12 mouse cellular contexts compared by ENCODE assay signal in genomic region chr2:101733564-101733963, GRCm38 (mm10). TPM values are rescaled to one million over a fixed set of nuclear protein-coding genes. Genes with fewer than 3 reads are reported as not detected.
DNase-seq lines count a peak whose midpoint lies in the region; ATAC-seq and TF ChIP-seq lines count a peak whose summit lies in the region.
"Had no signal": no experiment of that assay in that cellular context is flagged by ENCODE, and none has a peak within 500 bp of the region (broad histone marks: within the 10 kb centered on the region; RNA-seq: fewer than 3 reads in every experiment).

No protein-coding gene starts in this region.

- H3K27me3 ChIP-seq in kidney, adult 2 months (replicated peaks; ENCODE audit: control insufficient read depth, insufficient read depth, low read length): no peaks in the 10 kb centered on the region
- H3K27me3 ChIP-seq in kidney, embryonic 15.5 days: no peaks in the 10 kb centered on the region
- no peaks in the 10 kb centered on the region for H3K27me3 ChIP-seq in heart, postnatal 0 days (ENCODE audit: control insufficient read depth, insufficient read depth, low read length)
- H3K27me3 ChIP-seq: hindbrain, embryonic 12.5 days had no signal

- H3K9ac ChIP-seq in kidney, embryonic 15.5 days: no peak overlapping the region
- H3K9ac ChIP-seq in heart, postnatal 0 days (replicated peaks; ENCODE audit: low read depth, low read length): no peak overlapping the region
- H3K9ac ChIP-seq: hindbrain, embryonic 12.5 days had no signal

- no peak for ATAC-seq in kidney, embryonic 15.5 days (replicated peaks; ENCODE audit: low FRiP score)
- peak; percentile 51; the same call in 1 of the 2 replicates for ATAC-seq in heart, postnatal 0 days (ENCODE audit: insufficient read depth, low read depth)
- no peak for ATAC-seq in CD4-positive, CD25-positive, alpha-beta regulatory T cell, adult 4 months

- H3K27ac ChIP-seq in kidney, adult 2 months (ENCODE audit: insufficient read depth, low read depth, low read length): peak overlapping the region; percentile 49; the same call in 1 of the 2 replicates
- no peak overlapping the region for H3K27ac ChIP-seq in kidney, embryonic 15.5 days
- H3K27ac ChIP-seq in heart, postnatal 0 days (ENCODE audit: low read depth): no peak overlapping the region
- H3K27ac ChIP-seq: hindbrain, embryonic 12.5 days had no signal

- no peak for TF ChIP-seq EP300 in heart, postnatal 0 days (IDR thresholded peaks at IDR 0.05; ENCODE audit: low read depth)

- no peak overlapping the region for H3K4me2 ChIP-seq in kidney, embryonic 15.5 days
- H3K4me2 ChIP-seq in heart, postnatal 0 days (ENCODE audit: low read depth, low read length): no peak overlapping the region
- H3K4me2 ChIP-seq: hindbrain, embryonic 12.5 days; midbrain, embryonic 11.5 days had no signal

- DNase-seq in kidney, adult 2 months: peak; percentile 83
- peak; percentile 58 for DNase-seq in MN1 (ENCODE audit: low spot score)
- no peak for DNase-seq in heart, postnatal 0 days (ENCODE audit: low spot score)
- peak; percentile 85 for DNase-seq in lung, postnatal 10 days
- DNase-seq in embryo, embryonic 10 days (ENCODE audit: low spot score): no peak
- no peak for DNase-seq in natural killer cell, adult 2 months (ENCODE audit: low spot score in 2 of 2)
- DNase-seq: adrenal gland, adult 8-10 months; cerebellum, postnatal 25 days had no signal

- no peak overlapping the region for H3K4me3 ChIP-seq in kidney, adult 2 months (ENCODE audit: insufficient read depth, low read depth, low read length)
- H3K4me3 ChIP-seq in kidney, embryonic 15.5 days (replicated peaks): no peak overlapping the region
- no peak overlapping the region for H3K4me3 ChIP-seq in heart, postnatal 0 days (ENCODE audit: low read depth, low read length)
- H3K4me3 ChIP-seq: hindbrain, embryonic 12.5 days had no signal

- H3K4me1 ChIP-seq in kidney, adult 2 months (ENCODE audit: control insufficient read depth, insufficient read depth, low read length): no peaks in the 10 kb centered on the region
- no peaks in the 10 kb centered on the region for H3K4me1 ChIP-seq in kidney, embryonic 15.5 days
- H3K4me1 ChIP-seq in heart, postnatal 0 days (ENCODE audit: control insufficient read depth, insufficient read depth): no peaks in the 10 kb centered on the region
- H3K4me1 ChIP-seq: hindbrain, embryonic 12.5 days had no signal

- no peaks in the 10 kb centered on the region for H3K36me3 ChIP-seq in kidney, adult 2 months (ENCODE audit: control insufficient read depth, insufficient read depth, low read length)
- H3K36me3 ChIP-seq in kidney, embryonic 15.5 days: peaks cover 88% of the 10 kb centered on the region
- no peaks in the 10 kb centered on the region for H3K36me3 ChIP-seq in heart, postnatal 0 days (replicated peaks; ENCODE audit: control insufficient read depth, insufficient read depth, low read length)
- H3K36me3 ChIP-seq: hindbrain, embryonic 12.5 days had no signal

- TF ChIP-seq POLR2A in kidney, adult 2 months (IDR thresholded peaks at IDR 0.05; ENCODE audit: low read depth, low read length): no peak

- 56% methylated on average over 3 of the region's 3 CpGs for WGBS in kidney, adult 2 months
- WGBS in kidney, embryonic 15.5 days: 62% methylated on average over 3 of the region's 3 CpGs
- 63% methylated on average over 3 of the region's 3 CpGs for WGBS in heart, postnatal 0 days

- TF ChIP-seq CTCF in kidney, adult 2 months (conservative IDR thresholded peaks at IDR 0.05; ENCODE audit: insufficient read depth, insufficient read length, low read depth, low read length): no peak
- no peak for TF ChIP-seq CTCF in heart, postnatal 0 days (IDR thresholded peaks at IDR 0.05; ENCODE audit: low read depth)

- H3K9me3 ChIP-seq in kidney, embryonic 15.5 days (replicated peaks): no peaks in the 10 kb centered on the region
- H3K9me3 ChIP-seq in heart, postnatal 0 days (replicated peaks; ENCODE audit: control insufficient read depth, low read length): no peaks in the 10 kb centered on the region
- H3K9me3 ChIP-seq: hindbrain, embryonic 12.5 days had no signal

RNA-seq across cellular contexts. Expression of gene Traf6, which starts 55.3 kb away (rescaled TPM):
- polyA plus RNA-seq in kidney, adult 2 months (2012; rRNA removed): 10.6 and 10.8 TPM in 2 replicates
- 10.8 and 11.0 TPM in 2 replicates for polyA plus RNA-seq in kidney, embryonic 15.5 days (2015; fragmentation: Nextera tagmentation; extraction: Ambion mirVana)
- 13.9 and 24.2 TPM in 2 replicates for total RNA-seq in heart, postnatal 0 days (2014; rRNA removed; ENCODE audit: low replicate concordance)
- 2.8 and 3.3 TPM in 2 replicates for polyA plus RNA-seq in heart, postnatal 0 days (2015; fragmentation: Nextera tagmentation; extraction: Ambion mirVana)
- polyA plus RNA-seq in CD4-positive, CD25-positive, alpha-beta regulatory T cell, adult 4 months (2017; shearing (Covaris generic)): 10 to 100 TPM; 13.2 to 15.5 TPM

Comparison
In these comparisons a context has a peak if more than half of its experiments do, and no peak if none do; other contexts are left out.
1. DNase-seq: peak in kidney, adult 2 months (single experiment), MN1 (single experiment) and lung, postnatal 10 days (single experiment); none in heart, postnatal 0 days (single experiment), embryo, embryonic 10 days (single experiment) and natural killer cell, adult 2 months (0 of 2).